Mouse (Mus musculus) small intestine, adult 2 months (tissue): ENCODE measurements around the gene Flywch2. TPM values are rescaled to one million over a fixed set of nuclear protein-coding genes. Genes with fewer than 3 reads are reported as not detected.

Experiments used
- H3K27ac ChIP-seq: fragments of 200-500 bp; 2 replicates; pipeline ENCODE4 v1.5.1; 2012; ENCODE audit warnings: low read depth, low read length, control low read depth, inconsistent platforms; ENCODE audit not compliant: insufficient read depth
- H3K27me3 ChIP-seq: fragments of 200-500 bp; 2 replicates; pipeline ENCODE4 v1.6.1; 2012; ENCODE audit warnings: mild to moderate bottlenecking, moderate library complexity, low read length, inconsistent platforms; ENCODE audit not compliant: control insufficient read depth, insufficient read depth
- H3K36me3 ChIP-seq: fragments of 200-500 bp; 2 replicates; pipeline ENCODE4 v1.6.1; 2012; ENCODE audit warnings: mild to moderate bottlenecking, low read length, control low read depth, inconsistent platforms; ENCODE audit not compliant: control insufficient read depth, insufficient read depth
- H3K4me1 ChIP-seq: fragments of 200-500 bp; 2 replicates; pipeline ENCODE4 v1.6.1; 2012; ENCODE audit warnings: low read length, inconsistent platforms, mixed read lengths; ENCODE audit not compliant: control insufficient read depth, insufficient read depth, insufficient read length
- H3K4me3 ChIP-seq: fragments of 200-500 bp; 2 replicates; pipeline ENCODE4 v1.5.1; 2012; ENCODE audit warnings: low read depth, mild to moderate bottlenecking, control low read depth, inconsistent platforms, low read length, moderate library complexity
- CTCF ChIP-seq: fragments of 200-500 bp; IDR thresholded peaks from 2 replicates; pipeline ENCODE4 v1.5.1; 2012; ENCODE audit warnings: low read depth, mild to moderate bottlenecking, control low read depth, inconsistent platforms, low read length, moderate library complexity, mixed read lengths; ENCODE audit not compliant: insufficient replicate concordance, insufficient read length; ENCODE audit errors: extremely low read depth
- POLR2A ChIP-seq: fragments of 200-500 bp; IDR thresholded peaks from 2 replicates; pipeline ENCODE4 v1.6.1; 2012; ENCODE audit warnings: low read depth, mild to moderate bottlenecking, control low read depth, inconsistent platforms, low read length, moderate library complexity
- WGBS: fragments of 180-500 bp; shearing (Covaris S2); methylation state at CpG from one replicate; pipeline ENCODE4 v1.1.7; 2018; 5-methylcytosine and 5-hydroxymethylcytosine counted together
- polyA plus RNA-seq: library from polyadenylated mRNA; depleted of rRNA; stranded (reverse); fragments of >200 nt; gene quantifications from 2 replicates; pipeline ENCODE4 v1.2.3, GENCODE M21; 2012

Gene Flywch2
- polyA plus RNA-seq, 1 experiment, result 6.6 TPM

DNA sequence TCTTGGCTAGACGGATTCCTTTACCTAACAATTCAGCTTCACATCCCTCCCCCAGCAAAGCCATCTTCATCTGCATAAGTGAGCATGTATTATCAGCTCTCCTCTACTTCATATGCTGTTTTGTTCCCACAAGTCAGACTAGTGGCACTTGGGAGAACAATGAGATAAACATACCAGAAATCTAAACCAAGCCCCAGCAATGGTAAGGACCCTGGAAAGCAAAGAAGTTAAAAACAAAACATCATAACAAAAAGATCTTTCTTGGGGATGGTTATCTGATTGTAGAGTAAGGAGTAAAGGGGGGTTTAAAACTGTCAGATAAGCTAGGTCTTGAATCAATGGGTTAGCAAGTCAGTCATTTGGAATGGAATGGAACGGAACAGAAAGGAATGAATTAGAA lies 15.4 kb downstream of the Flywch2 start:
- Histone ChIP-seq H3K4me3 (no peak overlapping the region), H3K27ac (no peak overlapping the region), H3K4me1 (peaks cover 6% of the 10 kb centered on the region), H3K27me3 (no peaks in the 10 kb centered on the region), H3K36me3 (no peaks in the 10 kb centered on the region)
- TF ChIP-seq POLR2A, result no peak
- no peak for TF ChIP-seq CTCF
- 55% methylated on average over 2 of the region's 2 CpGs for WGBS

DNA sequence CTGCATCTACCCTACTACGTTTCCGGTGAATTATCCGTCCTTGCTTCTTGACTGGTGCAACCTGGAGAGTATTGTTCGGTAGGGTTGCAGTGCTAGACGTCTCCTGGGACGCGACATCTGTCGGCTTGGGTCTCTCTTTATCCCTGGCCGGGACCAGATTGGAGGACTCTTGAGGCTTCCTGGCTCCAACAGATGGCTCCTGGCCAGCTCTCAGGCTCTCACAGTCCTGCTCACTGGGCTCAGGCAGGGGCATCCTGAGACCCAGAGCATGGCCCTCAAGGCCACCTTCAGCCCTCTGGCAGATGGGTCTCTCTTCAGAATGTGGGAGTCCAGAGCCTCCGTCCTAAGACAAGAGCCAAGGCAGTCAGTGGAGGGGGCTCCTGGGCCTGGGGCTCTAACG lies 22.9 kb downstream of the Flywch2 start:
- WGBS, result 90% methylated on average over 11 of the region's 11 CpGs

DNA sequence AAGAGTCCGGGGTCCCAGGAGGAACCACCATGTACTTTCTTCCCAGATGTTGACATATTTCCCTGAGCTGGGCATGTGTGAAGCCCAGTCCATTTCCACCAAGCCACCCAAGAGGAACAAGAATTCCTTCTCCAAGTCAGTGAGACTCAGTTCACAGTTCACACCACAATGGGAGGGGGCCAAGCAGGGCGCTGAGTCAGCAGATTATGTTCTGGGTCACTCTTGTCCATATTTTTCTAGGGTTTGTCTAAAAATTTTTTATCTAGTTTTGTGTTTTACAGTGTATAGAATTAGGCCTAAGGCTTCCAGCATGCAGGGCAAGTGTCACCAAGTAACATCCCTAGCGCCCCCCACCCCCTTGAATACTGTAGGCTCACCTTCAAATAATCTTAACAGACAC lies 24.7 kb downstream of the Flywch2 start:
- Histone ChIP-seq H3K27me3 (no peaks in the 10 kb centered on the region), H3K36me3 (peaks cover 11% of the 10 kb centered on the region; the same call in 1 of the 2 replicates), H3K4me3 (no peak overlapping the region), H3K27ac (no peak overlapping the region), H3K4me1 (peaks cover 19% of the 10 kb centered on the region; the same call in 1 of the 2 replicates)
- 98% methylated on average over 3 of the region's 3 CpGs for WGBS
- TF ChIP-seq POLR2A (no peak), CTCF (no peak)

More for the DNA sequence above, 22.9 kb downstream of the Flywch2 start:
- peaks cover 16% of the 10 kb centered on the region; the same call in 1 of the 2 replicates for H3K4me1 ChIP-seq
- H3K27me3 ChIP-seq, result no peaks in the 10 kb centered on the region
- TF ChIP-seq CTCF (no peak), POLR2A (no peak)
- peaks cover 5% of the 10 kb centered on the region; the same call in 1 of the 2 replicates for H3K36me3 ChIP-seq
- H3K4me3 ChIP-seq, result no peak overlapping the region
- no peak overlapping the region for H3K27ac ChIP-seq

DNA sequence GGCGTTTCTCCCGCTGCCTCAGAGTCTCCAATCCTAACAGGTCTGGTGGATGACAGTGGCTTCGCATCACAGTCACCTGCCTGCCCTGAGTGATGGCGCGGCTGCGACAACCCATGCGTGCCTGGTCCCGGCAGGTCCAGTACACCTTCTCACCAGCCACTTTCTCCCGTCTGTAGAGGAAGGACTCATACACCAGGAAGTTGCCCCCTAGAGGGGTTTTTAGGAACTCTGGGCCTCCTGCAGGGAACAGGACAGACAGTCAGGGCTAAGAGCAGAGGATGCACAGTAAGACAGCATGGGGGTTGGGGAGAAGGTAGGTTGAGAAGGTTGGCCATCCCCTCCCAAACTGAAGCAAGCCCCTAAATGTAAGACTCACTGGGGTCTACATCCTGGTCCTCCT lies 25.6 kb downstream of the Flywch2 start:
- no peak overlapping the region for H3K27ac ChIP-seq
- peak overlapping the region; percentile 23; the same call in 1 of the 2 replicates for H3K4me3 ChIP-seq
- peaks cover 19% of the 10 kb centered on the region; the same call in 1 of the 2 replicates for H3K4me1 ChIP-seq
- no peak for TF ChIP-seq POLR2A
- no peak for TF ChIP-seq CTCF
- H3K36me3 ChIP-seq, result peaks cover 13% of the 10 kb centered on the region
- no peaks in the 10 kb centered on the region for H3K27me3 ChIP-seq
- WGBS, result 96% methylated on average over 9 of the region's 9 CpGs

DNA sequence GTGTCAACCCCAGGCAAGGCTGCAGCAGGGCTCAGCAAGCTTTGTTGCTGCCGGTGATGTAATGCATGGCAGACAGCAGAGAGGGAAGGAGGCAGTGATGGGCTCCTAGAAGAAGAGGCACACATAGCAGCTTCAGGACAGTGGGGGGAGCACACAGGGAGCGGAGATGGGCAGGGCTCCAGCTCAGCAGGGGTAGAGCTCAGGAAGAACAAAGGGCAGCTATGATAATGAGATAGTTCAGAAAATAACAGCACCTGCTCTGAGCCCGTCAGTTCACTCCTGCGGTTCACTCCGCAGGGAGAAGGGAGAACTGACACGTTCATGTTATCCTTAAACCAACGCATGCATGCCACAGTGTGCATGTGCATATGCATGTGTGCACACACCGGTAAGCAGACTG lies 27.1 kb downstream of the Flywch2 start:
- peaks cover 18% of the 10 kb centered on the region; the same call in 1 of the 2 replicates for H3K4me1 ChIP-seq

DNA sequence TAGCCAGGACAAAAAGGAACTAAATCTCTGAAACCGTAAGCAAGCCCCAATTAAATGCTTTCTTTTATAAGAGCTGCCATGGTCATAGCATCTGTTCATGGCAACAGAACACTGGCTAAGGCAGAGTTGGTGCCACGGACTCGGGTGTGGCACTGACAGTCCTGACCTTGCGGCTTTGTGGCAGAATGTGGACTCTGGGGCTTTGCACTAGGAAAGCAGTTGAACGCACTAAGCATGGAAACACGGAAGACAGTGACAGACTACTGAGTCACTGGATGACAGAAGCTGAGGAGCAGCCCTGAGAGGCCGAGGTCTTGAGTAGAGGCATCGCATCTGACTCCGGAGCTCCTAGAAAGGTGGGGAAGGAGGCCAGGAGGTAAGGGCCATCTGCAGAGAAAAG lies 28.3 kb downstream of the Flywch2 start:
- peaks cover 9% of the 10 kb centered on the region; the same call in 1 of the 2 replicates for H3K4me1 ChIP-seq
- H3K27me3 ChIP-seq, result no peaks in the 10 kb centered on the region
- H3K4me3 ChIP-seq, result no peak overlapping the region
- no peak for TF ChIP-seq CTCF
- TF ChIP-seq POLR2A, result no peak
- peak overlapping the region; percentile 47; the same call in 1 of the 2 replicates for H3K27ac ChIP-seq
- H3K36me3 ChIP-seq, result peaks cover 17% of the 10 kb centered on the region
- 81% methylated on average over 9 of the region's 9 CpGs for WGBS

More for the DNA sequence above, 27.1 kb downstream of the Flywch2 start:
- WGBS, result 49% methylated on average over 8 of the region's 8 CpGs
- no peaks in the 10 kb centered on the region for H3K27me3 ChIP-seq
- TF ChIP-seq POLR2A (peak; percentile 32; the same call in 1 of the 2 replicates), CTCF (no peak)
- no peak overlapping the region for H3K27ac ChIP-seq
- peaks cover 13% of the 10 kb centered on the region for H3K36me3 ChIP-seq
- 0 out of 2 replicates have a peak overlapping the region, but pooled peaks have one; percentile 1 for H3K4me3 ChIP-seq

DNA sequence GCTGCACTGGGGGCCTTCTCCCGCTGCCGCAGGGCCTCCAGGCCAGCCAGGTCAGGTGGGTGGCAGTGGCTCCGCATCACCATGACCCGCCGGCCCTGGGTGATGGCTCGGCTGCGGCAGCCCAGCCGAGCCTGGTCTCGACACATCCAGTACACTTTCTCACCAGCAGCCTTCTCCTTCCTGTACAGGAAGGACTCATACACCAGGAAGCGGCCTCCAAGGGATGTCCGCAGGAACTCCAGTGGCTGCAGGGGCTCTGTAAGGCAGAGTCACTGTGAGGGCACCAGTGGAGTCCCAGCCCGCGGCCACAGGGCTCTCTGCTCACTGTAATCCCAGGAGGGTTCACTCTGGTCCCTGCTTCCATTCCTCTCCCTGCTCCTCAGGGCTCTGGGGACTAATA lies 30.2 kb downstream of the Flywch2 start:
- peaks cover 14% of the 10 kb centered on the region for H3K36me3 ChIP-seq
- H3K4me3 ChIP-seq, result no peak overlapping the region
- peaks cover 7% of the 10 kb centered on the region; the same call in 1 of the 2 replicates for H3K4me1 ChIP-seq
- no peaks in the 10 kb centered on the region for H3K27me3 ChIP-seq
- no peak overlapping the region for H3K27ac ChIP-seq
- 83% methylated on average over 13 of the region's 13 CpGs for WGBS
- TF ChIP-seq POLR2A (no peak), CTCF (no peak)
